Comparison of ENCODE assay signal across 33 mouse cellular contexts in genomic region chr4:126491977-126492376, GRCm38 (mm10).
"Had no signal": no experiment of that assay in that cellular context is flagged by ENCODE, and none has a peak within 500 bp of the region (broad histone marks: within the 10 kb centered on the region; RNA-seq: fewer than 3 reads in every experiment).

No protein-coding gene starts in this region.

- H3K4me3 ChIP-seq: heart, embryonic 13.5 days; heart, embryonic 15.5 days; hindbrain, embryonic 10.5 days; hindbrain, embryonic 12.5 days; hindbrain, embryonic 13.5 days; hindbrain, embryonic 15.5 days; intestine, embryonic 15.5 days; kidney, embryonic 15.5 days; layer of hippocampus, adult 2 months; left cerebral cortex, adult 2 months had no signal

- H3K36me3 ChIP-seq: heart, embryonic 15.5 days; intestine, embryonic 15.5 days had no signal

- H3K4me1 ChIP-seq: heart, embryonic 13.5 days; hindbrain, embryonic 10.5 days; hindbrain, embryonic 12.5 days; hindbrain, embryonic 13.5 days; hindbrain, embryonic 15.5 days; intestine, embryonic 15.5 days had no signal

- H3K9me3 ChIP-seq: heart, embryonic 13.5 days; heart, embryonic 15.5 days; hindbrain, embryonic 10.5 days; hindbrain, embryonic 12.5 days; hindbrain, embryonic 13.5 days; hindbrain, embryonic 15.5 days; intestine, embryonic 15.5 days; kidney, embryonic 15.5 days had no signal

- DNase-seq: heart, postnatal 10 days; heart, postnatal 14 days; heart, postnatal 36 days; heart, postnatal 4 days; kidney, adult 11 months; kidney, adult 18-20 months; kidney, adult 2 months; kidney, adult 8-10 months; kidney, adult 9 months; kidney, postnatal 10 days; kidney, postnatal 14 days; kidney, postnatal 25 days; kidney, postnatal 36 days; kidney, postnatal 4 days; layer of hippocampus, adult 9-11 months; layer of hippocampus, postnatal 36 days had no signal

- H3K27ac ChIP-seq: heart, embryonic 13.5 days; heart, embryonic 15.5 days; hindbrain, embryonic 10.5 days; hindbrain, embryonic 12.5 days; hindbrain, embryonic 13.5 days; hindbrain, embryonic 14.5 days; hindbrain, embryonic 15.5 days; hindbrain, postnatal 0 days; intestine, embryonic 15.5 days; kidney, embryonic 15.5 days; kidney, postnatal 0 days; layer of hippocampus, adult 2 months; left cerebral cortex, adult 2 months had no signal

- H3K9ac ChIP-seq: heart, embryonic 13.5 days; heart, embryonic 15.5 days; hindbrain, embryonic 12.5 days; hindbrain, embryonic 13.5 days; hindbrain, embryonic 14.5 days; hindbrain, embryonic 15.5 days; intestine, embryonic 15.5 days; kidney, embryonic 15.5 days had no signal

- H3K4me2 ChIP-seq: heart, embryonic 13.5 days; heart, embryonic 15.5 days; hindbrain, embryonic 12.5 days; hindbrain, embryonic 13.5 days; hindbrain, embryonic 14.5 days; hindbrain, embryonic 15.5 days; intestine, embryonic 15.5 days; kidney, embryonic 15.5 days had no signal

- ATAC-seq: hindbrain, embryonic 16.5 days; hindbrain, postnatal 0 days; inflammation-experienced regulatory T-cells, adult 6 months; intestine, embryonic 15.5 days; intestine, embryonic 16.5 days; intestine, postnatal 0 days had no signal

- H3K27me3 ChIP-seq: heart, embryonic 13.5 days; heart, embryonic 15.5 days; hindbrain, embryonic 12.5 days; hindbrain, embryonic 13.5 days; hindbrain, embryonic 15.5 days; intestine, embryonic 15.5 days; kidney, embryonic 15.5 days had no signal
